Mouse (Mus musculus) lung, postnatal 36 days (tissue): ENCODE measurements around the gene Bsdc1.

Experiments
- DNase-seq: peaks from one replicate; pipeline ENCODE4 v3.0.0; 2022; ENCODE audit warnings: mixed read lengths

The Bsdc1 gene

DNA sequence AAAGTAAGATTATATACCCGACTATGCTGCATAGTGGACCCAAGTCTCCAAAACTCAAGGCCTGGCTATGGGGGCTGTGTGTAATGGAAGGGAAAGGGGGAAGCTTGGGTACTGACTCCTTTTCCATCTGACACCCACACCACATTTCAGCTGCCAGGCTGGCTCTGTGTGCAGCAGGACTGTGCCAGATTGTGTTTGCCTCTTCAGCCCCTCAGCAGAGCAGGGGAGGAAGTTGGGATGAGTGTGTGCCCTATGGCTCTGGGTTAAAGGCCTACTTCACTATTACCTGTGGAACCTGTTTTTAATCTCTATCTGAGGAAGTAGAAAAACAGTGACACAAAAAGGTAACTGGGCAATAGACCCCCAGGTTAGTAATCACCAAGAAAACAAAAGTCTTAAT, 19.7 kb downstream of the Bsdc1 start:
- DNase-seq, result no peak

DNA sequence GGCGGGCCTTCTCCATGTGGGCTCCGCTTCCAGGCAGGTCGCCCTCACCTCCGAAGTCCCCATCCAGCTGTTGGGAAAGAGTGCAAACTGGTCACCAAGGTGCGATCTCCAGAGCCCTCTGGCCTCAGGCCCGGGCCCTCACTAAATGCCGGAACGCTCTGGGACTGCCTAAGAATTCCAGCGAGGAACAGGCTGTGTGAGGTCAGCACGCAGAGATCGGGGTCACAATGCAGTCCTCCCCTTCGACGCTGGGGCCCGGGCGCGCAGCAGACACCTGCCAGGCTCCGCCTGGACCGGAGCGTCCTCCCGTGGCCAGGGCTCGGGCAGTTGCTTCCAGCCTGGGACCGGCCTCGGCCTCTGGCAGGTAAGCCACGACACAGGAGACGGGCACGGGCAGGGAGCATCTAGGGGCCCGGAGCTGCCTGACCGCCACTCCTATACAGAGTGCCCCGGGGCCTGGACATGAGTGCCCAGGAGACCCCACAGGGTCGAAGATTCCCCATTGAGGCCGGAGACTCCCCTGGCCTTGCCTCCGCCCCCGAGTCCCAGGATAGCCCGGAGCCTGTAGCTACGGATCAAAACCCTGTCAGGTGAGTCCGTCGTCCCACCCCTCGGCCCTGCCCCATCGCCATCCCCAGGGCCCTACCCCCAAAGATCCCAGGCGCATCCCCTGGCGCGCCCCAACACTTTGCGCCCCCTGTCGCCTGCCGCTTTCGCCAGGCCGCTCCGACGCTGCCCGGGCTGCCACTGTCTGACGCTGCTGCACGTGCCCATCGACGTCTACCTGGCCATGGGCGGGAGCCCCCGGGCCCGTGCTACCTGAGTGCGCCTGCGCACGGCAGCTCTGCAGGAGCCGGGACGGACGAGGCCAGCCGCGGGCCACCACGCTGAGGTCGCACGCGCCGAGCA, 29.8 kb downstream of the Bsdc1 start, which contains the start of the genes Tssk3 and Fam229a:
TSS of gene Tssk3 (minus strand) at position 51 of the 909 bp plus-strand sequence.
TSS of gene Fam229a (plus strand) at position 219 of the 909 bp plus-strand sequence.
- DNase-seq, result peak; percentile 68

DNA sequence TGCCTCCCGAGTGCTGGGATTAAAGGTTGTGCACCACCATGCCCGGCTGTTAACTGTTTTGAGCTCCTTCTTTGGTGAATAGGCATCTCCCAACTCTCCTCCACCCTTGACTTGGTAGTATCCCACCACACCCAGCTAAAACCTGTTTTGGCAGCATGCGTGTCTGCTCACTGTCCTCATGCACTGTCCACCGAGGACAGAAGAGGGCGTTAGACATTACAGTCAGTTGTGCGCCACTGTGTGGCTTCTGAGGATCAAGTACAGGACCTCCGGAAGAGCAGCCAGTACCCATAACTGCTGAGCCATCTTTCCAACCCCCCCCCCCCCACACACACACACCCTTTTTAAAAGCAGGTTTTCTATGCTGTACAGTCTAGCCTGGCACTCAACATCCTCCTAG, 33.3 kb downstream of the Bsdc1 start:
- no peak for DNase-seq

DNA sequence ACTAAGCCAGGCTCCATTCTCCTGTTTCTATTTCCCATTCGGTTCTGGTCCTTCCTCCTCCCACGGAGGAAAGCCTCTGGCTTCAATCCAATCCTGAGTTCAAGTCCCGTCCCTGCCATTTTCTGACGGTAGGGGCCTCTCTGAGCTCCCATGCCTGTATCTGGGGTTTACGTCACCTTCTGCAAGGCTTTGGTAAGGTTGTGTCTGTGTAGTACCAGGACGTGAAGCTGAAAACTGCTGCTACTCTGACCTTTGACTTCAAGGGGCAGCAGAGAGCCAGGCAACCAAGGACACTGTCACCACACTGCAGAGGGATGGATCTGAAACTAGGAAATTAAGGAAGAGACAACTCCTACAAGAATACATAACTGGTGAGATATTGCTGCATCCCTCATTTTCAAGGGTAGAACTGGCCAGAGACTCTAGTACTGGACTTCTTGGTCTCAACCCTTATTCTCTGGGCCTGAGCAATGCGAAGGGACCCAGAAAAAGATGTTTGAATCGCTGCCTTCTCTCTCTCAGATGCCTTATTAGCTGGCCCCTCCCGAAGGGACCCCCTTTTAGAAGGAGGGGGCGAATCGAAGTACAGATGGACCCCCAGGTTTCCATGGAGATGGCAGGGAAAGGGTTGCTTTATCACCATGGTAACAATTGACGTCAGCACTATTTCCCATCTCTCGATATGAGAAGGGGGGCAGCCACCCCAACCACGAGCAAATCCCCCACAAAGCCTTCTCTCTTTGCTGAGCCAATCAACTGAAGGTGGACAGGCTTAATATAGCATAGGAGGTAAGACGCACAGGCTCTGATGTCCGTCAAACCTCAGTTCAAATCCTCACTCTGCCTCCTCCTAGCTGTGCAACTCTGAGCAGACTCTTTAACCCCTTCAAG, 34.5 kb downstream of the Bsdc1 start:
- DNase-seq, result peak; percentile 43

DNA sequence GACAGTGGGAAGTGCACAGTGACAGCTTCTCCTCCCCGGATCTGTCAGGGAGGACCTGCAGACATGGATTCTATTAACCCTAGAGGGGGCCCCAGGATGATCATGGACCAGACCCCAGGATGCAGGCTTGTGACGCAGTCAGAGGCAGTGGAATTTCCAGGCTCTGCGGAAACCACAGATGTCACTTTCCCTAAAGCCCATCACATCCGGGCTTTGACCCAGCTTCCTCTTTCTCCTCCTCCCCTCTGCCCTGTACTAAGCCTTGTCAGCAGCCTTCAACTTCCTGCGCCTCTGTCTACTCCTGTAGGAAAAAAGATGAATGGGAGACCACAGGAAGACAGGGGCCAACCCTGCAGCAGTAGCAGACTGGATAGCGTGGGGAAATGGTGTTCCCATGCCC, 35.2 kb downstream of the Bsdc1 start:
- DNase-seq, result peak; percentile 61

DNA sequence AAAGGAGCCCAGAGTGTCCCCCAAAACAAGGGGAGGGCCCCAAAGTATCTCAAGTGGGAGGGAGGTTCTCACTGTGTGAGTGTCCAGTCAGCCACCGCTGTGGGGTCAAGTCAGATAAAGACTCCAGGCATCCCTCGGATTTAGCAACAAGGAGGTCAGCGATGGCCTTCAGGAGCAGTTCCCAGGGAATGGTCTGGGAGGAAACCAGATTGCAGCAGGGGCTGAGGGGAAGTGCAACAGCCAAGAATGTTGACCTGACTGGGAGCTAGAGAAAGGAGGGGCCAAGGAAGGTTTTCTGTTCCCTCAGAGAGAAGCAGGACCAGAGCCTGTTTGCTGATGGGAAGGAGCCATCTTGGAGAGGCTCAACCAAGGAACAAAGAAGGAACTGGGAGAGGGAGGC, 37.6 kb downstream of the Bsdc1 start:
- DNase-seq, result no peak

DNA sequence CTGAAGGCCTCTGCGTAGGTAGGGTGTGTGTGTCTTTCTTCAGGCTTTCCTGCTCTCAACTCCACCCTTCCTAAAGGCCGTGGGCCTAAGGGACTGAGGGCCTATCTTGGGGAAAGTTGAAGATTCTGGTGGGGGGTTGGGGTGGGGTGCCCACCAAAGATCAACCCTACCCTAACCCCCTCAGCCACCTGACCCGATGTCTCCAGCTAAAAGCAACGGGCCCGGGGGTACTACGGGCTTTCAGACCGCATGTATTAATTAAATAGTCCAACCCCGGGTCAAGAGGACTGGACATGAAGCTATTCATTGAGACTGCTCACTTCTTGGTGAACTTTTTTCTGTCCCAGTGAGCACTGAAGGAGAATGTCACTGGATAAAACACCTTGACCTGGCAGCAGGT, 38.6 kb downstream of the Bsdc1 start:
- no peak for DNase-seq

DNA sequence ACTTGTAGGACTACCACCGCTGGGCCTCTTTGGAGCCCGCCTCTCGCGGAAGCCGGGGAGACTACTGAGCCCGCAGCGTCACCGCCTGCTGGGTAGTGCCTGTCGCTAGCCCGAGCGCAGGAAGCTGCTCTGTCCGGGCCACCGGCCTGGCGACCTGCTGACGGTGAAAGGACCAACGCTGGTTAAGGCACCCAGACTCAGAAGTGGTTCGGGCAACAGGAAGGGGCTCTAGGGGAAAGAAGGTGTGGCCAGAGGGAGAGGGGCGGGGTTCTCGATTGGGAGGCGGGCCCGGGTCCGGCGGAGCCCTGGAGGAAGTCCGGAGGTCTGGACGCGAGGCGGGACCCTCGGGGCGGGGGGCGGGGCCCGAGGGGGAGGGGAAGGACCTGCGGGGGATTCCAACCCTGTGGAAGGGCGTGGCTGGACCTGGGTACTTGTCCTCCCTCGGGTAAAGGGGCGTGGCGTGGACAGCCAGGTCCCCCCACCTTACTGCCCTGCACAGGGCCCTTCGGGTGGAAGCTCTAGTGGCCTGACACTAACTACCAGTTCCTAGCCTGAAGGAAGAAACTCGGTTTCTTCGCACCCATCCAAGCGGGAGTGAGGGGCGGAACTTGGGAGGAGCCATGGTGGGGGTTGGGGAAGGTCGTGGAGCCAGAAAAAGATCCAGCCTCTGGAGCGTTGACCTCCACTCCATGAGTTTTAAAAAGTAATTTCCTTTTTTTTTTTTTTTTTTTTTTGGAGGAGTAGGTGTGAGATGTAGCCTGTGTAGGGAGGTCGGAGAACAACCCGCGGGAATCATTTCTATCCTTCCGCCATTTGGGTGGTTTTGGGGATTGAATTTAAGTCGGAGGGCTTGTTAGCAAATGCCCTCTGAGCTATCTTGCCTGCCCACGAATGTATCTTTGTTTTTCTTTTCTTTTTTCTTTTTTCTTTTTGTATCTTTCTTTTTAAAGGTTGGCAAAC, 39.5 kb downstream of the Bsdc1 start:
- DNase-seq, result peak; percentile 94

DNA sequence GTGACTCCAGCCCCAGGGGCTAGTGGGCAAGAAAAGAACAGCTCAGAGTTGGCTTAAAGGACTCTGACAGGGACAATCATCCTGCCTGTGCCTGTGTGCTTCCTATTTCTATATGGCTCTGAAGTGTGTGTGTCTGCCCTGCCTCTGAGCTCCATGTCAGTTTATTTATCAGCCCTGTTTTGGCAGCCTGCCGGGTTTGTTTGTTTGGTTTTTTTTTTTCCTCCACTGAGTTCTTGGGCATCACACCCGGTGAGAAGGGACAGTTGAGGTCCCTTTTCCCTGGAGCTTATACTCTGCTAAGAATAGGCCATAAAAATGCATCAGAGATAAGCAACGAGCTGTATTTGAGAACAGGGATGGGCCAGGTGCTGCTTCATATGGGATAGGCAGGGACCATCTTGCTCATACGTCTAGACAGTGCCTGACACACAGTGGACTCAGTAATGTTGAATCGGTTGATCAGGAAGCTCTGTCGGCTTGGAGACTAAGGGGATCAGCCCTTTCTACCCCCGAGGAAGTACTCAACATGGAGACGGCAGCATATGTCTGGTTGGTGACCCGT, 41.0 kb downstream of the Bsdc1 start:
- DNase-seq, result no peak

DNA sequence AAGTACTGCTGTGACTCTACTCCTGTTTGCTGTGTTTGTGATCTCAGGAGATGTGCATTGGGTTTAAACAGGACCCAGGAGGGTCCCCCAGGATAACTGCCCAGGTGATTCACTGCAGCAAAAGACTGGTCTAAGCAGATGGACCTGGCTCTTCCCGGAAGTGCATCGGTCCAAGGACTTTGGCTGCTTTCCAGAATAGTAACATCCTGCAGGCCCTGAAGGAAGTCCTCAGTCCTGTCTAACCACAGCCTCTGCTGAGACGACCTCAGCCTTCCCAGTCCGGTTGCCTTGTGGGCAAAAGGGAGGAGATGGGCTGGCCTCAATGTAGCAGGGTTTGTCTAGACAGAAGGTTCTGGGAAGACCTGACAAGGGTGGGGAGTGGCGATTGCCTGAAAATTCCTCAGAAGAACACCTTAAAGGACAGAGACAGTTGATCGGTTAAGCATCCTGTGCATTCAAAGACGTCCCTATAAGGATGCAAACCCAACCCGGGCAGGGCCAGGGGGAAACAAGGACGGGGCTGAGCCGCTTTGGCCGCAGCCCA, 41.6 kb downstream of the Bsdc1 start:
- no peak for DNase-seq

DNA sequence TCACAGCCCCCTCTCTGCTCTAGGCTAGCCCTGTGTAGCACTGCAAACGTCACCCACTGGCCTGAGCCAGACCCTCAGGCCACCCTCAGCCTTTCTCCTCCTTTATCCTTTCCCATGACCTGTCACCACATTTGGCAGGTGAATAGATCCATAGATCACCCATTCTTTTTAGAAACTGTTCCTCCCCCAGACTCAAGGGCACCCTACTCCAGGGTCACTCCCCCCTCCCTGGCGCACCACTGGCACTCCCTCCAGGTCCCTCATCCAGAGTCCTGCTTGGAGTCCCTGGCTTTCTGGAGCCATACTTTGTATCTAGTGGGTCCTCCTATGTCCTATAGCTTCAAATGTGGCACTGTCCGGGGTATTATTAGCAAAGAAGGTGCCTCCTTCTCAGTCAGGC, 44.1 kb downstream of the Bsdc1 start:
- no peak for DNase-seq

DNA sequence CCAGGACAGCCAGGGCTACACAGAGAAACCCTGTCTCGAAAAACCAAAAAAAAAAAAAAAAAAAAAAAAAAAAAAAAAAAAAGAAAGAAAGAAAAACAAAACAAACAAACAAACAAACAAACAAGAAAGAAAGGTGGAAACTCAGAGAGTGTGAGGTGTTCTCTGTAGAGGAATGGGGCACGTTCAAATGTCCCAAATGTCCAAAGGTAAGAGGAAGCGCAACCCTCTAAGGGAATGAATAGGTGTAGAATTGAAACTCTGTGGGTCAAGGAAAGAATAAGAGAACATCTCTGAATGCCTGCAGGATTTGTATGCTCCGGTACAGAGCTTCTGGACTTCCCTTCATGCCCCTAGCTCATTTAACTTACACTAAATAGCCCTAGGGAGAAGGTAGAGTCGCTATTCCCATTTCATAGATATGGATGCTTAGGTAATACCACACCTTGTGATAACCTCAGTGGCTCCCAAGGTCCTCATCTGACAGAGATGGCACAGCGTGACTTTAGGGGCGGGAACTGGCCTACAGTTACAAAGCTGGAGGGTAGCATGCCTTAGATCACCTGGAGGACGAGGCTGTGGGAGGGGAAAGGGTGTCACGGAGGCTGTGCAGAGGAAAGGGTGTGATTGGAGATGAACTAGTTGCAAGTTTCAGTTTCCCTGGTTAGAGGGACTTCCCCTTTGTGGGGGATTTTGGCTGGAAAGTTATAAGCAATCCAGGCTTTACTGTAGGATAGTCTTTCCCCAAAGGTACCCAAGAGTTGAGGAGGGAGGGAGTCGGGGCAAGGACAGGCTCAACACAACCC, 46.3 kb downstream of the Bsdc1 start:
- DNase-seq, result no peak

DNA sequence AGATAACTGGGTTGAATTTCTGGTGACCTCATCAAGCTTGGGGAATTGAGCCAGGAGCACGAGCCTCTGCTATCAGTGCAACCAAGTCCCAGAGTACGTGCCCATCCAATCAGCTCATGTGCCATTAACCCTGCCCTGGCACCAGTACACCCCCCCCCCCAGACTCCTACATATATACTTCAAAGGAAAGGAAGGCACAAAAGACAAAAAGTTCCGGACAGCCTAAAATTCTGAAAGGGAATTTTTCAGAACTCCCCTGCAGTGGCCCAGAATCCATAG, 46.8 kb downstream of the Bsdc1 start:
- no peak for DNase-seq

DNA sequence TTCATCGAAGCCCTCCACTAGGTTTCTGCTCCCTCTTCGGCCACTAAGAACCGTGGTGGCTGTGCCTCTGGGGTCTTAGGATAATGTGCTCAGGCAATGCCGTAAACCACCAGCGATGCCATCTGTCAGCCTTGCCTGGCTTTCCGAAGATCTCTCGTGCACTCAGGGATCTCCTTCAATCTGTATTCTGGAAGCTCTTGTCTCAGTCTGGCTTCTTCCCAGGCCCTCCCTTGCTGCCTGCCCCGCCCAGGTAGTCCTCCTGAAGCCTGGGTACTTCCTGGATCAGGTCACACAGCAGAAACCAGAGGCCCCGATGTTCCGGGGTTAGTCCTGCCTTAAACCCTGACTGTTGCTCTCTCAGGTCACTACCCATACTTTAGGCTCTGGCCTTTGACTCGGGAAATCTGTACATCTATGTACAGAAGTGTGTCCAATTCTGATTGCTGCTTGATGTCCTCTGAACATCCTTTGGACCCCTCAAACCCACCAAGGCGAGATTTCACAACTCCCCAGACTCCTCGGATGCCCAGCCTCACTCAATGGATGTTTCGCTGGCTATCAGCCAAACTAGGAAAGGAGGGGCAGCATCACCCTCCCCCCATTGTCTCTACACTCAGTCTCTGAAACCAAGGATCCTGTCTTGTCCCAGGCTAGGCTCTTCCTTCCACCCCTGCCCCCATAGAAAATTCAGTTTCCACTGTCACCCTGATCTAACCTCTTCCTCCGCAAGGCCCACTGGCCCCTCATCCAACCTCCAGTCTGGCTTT, 47.6 kb downstream of the Bsdc1 start:
- peak; percentile 61 for DNase-seq

DNA sequence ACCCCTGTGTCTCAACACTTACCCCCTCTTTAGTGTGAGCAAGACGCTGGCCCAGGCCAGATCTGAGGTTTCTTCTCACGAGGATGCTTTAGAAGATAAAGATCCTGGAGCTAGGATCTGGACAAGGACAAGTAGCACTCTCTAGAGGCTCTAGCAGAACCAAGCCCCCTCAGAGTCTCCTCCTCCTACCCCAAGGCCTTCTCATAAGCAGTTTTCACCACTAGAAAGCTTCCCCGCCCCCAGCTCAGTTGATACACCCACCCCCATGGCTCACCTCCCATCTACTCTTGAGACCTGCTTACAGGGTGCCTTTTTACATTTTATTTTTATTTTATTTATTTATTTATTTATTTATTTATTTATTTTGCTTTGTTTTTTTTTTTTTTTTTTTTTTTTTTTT, 48.3 kb downstream of the Bsdc1 start:
- DNase-seq, result no peak

DNA sequence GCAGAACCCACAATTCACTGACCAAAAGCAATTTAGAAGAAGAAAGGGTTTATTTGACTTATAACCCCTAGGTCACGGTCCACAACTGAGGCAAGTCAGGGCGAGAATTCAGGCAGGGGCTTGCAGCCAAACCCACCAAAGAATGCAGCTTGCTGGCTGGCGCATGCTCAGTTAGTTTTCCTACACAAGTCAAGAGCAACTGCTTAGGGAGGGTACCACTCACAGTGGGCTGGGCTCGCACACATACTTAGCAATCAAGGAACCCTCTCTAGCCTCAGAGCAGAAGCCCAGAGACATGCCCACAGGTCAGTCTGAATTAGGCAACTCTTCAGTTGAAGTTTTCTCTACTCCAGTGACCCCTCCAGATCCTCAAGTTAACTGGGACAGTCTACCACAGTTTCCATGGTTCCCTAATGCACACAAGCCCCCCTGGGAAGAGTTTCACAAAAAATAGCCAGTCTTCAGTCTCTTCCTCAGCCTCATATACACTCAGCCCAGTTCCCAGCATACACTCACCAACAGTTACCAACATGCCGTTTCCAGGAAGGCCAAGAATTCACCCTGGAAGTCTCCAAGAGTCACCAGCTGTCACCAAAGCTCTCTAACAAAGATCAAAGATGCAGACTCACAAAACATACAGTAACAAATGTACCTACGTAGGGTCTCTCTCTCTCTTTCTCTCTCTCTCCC, 49.5 kb downstream of the Bsdc1 start:
- DNase-seq, result no peak

DNA sequence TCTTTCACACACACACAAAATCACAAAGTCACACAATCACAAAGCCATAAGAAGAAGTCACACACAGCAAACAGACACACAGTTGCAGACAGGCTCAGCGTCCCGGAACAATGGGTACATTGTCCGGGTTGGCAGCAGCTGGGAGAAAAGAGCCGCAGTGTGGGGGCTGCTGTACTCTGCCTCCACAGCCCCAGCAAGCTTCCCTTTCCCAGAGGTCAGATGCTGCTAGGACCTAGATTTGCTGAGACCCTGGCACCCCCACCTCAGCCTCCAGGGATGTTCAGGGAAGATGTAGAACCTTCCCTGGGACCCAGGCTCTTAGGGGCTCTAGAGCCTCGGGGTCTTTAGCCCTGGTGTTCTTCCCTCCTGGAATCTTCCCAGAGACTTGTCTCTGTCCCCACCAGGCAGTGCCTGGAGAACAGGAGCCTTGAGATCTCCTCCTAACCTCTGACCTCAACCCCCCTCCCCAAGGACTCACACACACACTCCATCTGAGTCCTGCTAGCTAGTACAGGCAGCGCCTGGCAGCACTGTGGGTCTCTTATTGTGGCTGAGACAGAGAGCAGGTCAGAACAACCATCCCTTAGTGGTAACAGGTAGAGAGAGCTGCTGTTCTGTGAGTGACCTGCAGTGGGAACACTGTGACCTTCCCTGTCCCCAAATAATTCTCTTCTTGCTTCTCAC, 50.2 kb downstream of the Bsdc1 start:
- no peak for DNase-seq

DNA sequence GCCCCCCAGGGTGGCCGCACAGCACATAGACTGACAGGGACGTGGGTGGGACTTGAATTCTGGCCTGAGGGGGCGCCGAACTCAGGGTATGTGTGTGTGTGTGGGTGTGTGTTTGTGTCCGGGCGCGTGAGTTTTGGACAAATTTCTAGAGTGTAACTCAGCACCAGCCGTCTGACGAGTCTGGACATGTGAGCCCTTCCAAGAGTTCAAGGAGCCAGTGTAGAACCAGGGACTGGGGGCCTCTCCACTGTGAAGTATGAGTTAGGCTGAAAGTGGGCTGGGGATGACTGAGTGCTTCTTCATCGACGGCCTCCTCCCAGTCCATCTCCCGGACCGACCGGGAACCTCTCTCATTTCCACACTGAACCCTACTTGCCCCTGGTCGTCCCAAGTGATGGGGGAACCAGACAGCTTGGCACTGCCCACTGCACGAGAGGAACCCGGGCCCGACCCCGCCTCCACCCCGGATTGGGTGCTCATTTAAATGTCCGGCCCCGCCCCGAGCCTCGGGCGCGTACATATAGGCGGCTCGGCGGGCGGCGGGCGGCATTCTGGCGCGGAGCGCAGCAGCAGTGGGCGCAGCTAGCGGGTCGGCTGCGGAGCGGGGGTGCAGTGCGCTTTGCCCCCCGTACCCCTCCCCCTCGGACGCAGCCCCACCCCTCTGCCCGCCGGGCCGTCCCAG, 51.8 kb downstream of the Bsdc1 start, which contains the start of gene Marcksl1:
TSS of gene Marcksl1 (plus strand) at position 496 of the 682 bp plus-strand sequence.
- DNase-seq, result peak; percentile 92
